Mouse (Mus musculus) hindbrain, embryonic 11.5 days (tissue): ENCODE results near the gene Acsbg1. TPM values are rescaled to one million over a fixed set of nuclear protein-coding genes. Genes with fewer than 3 reads are reported as not detected.
"Not testable (repeated sequence)": the region's sequence is repeated elsewhere in the genome, so short reads cannot be mapped to it uniquely, and the experiment has no call there.

ENCODE experiments used
- ATAC-seq: fragments of 200-750 bp; cut with Nextera tagmentation; 2 replicates; pipeline ENCODE4 v1.8.0; 2017; ENCODE audit warnings: mild to moderate bottlenecking, moderate TSS enrichment, moderate library complexity; ENCODE audit not compliant: low FRiP score
- DNase-seq: peaks from one replicate; pipeline ENCODE4 v3.0.0-alpha.2; 2015; ENCODE audit warnings: low spot score
- H3K27ac ChIP-seq: fragments of 300-500 bp; sonication (generic); 2 replicates; pipeline ENCODE4 v1.5.1; 2014; ENCODE audit warnings: mild to moderate bottlenecking, low read depth, low read length
- H3K27me3 ChIP-seq: fragments of 300-500 bp; sonication (generic); 2 replicates; pipeline ENCODE4 v1.6.1; 2014; ENCODE audit warnings: mild to moderate bottlenecking, low read length, moderate library complexity, mixed read lengths; ENCODE audit not compliant: control insufficient read depth, insufficient read depth
- H3K36me3 ChIP-seq: fragments of 300-500 bp; sonication (generic); 2 replicates; pipeline ENCODE4 v1.6.1; 2014; ENCODE audit warnings: mild to moderate bottlenecking, low read length, moderate library complexity, mixed read lengths; ENCODE audit not compliant: control insufficient read depth, insufficient read depth
- H3K4me1 ChIP-seq: fragments of 300-500 bp; sonication (generic); replicated peaks from 2 replicates; pipeline ENCODE4 v1.6.1; 2014; ENCODE audit warnings: low read length, mixed read lengths; ENCODE audit not compliant: control insufficient read depth, insufficient read depth
- H3K4me2 ChIP-seq: fragments of 300-500 bp; sonication (generic); replicated peaks from 2 replicates; pipeline ENCODE4 v1.6.1; 2014; ENCODE audit warnings: mild to moderate bottlenecking, low read depth, low read length
- H3K4me3 ChIP-seq: fragments of 300-500 bp; sonication (generic); 2 replicates; pipeline ENCODE4 v1.5.1; 2014; ENCODE audit warnings: low read depth, low read length
- H3K9ac ChIP-seq: fragments of 300-500 bp; sonication (generic); 2 replicates; pipeline ENCODE4 v1.6.1; 2014; ENCODE audit warnings: low read depth, low read length
- H3K9me3 ChIP-seq: fragments of 300-500 bp; sonication (generic); 2 replicates; pipeline ENCODE4 v1.6.1; 2016; ENCODE audit warnings: low read length; ENCODE audit not compliant: control insufficient read depth
- WGBS: fragments of 180-500 bp; shearing (Covaris S2); extraction: QIAGEN DNeasy Blood & Tissue Kit; methylation state at CpG from one replicate; pipeline ENCODE4 v1.1.7; 2014; 5-methylcytosine and 5-hydroxymethylcytosine counted together
- polyA plus RNA-seq: library from polyadenylated mRNA; unstranded; fragments of >200 nt; fragmentation: Nextera tagmentation; extraction: Ambion mirVana; gene quantifications from 2 replicates; pipeline ENCODE4 v1.2.1, GENCODE M21; 2014

Acsbg1 gene
- polyA plus RNA-seq, 1 experiment from 2014 or later, result 6.3 TPM

DNA sequence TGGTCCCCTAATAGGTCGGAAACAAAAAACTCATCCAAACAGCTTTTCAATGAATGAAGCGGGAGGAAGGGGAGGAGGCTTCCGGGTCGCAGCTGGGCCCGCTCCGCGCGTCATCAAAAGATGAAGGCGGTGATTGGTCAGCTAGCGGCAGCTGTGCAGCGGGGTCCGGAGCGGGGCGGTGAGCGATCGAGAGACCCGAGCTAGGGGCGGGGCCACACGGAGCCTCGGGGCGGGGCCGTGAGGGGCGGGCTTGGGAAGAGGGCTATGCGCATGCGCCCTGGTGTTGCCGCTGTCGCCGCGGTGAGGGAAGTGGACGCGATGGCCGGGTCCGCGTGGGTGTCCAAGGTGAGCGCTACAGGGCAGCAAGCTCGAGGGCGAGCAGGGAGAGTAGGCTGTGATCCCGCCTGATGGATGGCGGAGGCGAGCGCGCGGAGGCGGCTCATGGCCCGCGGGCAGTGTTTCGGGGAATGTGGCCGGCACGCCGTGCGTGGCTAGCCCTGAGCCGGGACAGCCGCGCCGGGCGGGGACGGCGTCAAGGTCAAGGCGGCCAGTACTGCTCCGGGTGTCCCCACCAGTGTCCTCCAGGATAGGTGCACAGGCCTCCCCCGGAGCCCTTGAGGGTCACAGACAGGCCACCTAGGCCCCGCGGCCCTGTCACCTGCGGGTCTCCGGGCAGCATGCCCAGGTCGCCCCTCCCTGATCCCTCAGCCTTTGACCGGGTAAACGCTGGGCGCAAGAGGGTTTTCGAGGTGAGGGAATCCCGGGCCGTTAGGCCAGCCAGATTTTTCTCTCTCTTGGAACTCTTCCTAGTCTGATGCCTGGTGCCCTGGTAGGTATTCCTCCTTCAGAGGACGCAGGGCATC, 75.2 kb downstream of the Acsbg1 start, which contains the start of gene Idh3a:
Gene Idh3a (plus strand): TSS at position 136 of the 863 bp plus-strand sequence.
- Histone ChIP-seq H3K4me2 (peak within 1 kb of the TSS; percentile 92), H3K27me3 (no peaks in the 10 kb centered on the region), H3K36me3 (no peaks in the 10 kb centered on the region), H3K9me3 (no peaks in the 10 kb centered on the region), H3K9ac (peak within 1 kb of the TSS; percentile 79), H3K27ac (no peak within 1 kb of the TSS), H3K4me3 (peak within 1 kb of the TSS; percentile 87), H3K4me1 (no peaks in the 10 kb centered on the region)
- under 1% methylated on average over 68 of the region's 73 CpGs for WGBS
- peak; percentile 99 for ATAC-seq
- DNase-seq, result peak; percentile 99

DNA sequence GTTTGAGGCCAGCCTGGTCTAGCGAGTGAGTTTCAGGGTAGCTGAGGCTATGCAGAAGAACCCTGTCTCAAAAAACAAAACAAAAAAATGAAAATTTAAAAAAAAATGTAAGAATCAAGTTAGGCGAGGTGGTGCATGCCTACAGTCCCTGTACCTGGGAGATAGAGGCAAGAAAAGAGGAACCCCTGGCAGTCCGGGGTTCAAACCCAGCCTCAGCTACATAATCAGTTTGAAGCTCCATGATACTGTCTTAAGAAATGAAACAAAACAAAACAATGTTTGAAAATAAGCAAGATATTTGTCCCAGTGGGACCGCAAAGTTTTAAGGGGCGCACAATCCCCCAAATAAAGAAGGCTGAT, 75.9 kb downstream of the Acsbg1 start:
- ATAC-seq, result peak; percentile 43; the same call in 1 of the 2 replicates
- H3K27ac ChIP-seq, result no peak overlapping the region
- no peaks in the 10 kb centered on the region for H3K4me1 ChIP-seq
- H3K9me3 ChIP-seq, result no peaks in the 10 kb centered on the region
- H3K27me3 ChIP-seq, result no peaks in the 10 kb centered on the region
- H3K9ac ChIP-seq, result no peak overlapping the region
- no peaks in the 10 kb centered on the region for H3K36me3 ChIP-seq
- peak overlapping the region; percentile 14; the same call in 1 of the 2 replicates for H3K4me2 ChIP-seq
- no peak for DNase-seq
- peak overlapping the region; percentile 87; the same call in 1 of the 2 replicates for H3K4me3 ChIP-seq
- WGBS, result 36% methylated on average over 5 of the region's 5 CpGs

DNA sequence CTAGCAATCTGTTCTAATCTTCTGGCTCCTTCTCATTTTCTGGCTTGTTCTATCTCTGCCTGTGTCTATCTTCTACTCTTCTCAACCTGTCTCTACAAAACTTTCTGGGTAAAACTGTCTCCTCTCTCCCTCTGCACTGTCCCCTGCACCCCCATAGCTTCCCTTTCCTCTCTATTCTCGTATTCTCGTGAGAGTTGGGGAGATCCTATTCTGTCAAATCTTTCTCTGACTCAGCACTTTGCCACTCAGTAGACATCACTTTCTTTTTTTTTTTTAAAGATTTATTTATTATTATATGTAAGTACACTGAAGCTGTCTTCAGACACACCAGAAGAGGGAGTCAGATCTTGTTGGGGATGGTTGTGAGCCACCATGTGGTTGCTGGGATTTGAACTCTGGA, 77.5 kb downstream of the Acsbg1 start:
- H3K27me3 ChIP-seq, H3K4me3 ChIP-seq, H3K9ac ChIP-seq, H3K36me3 ChIP-seq, H3K9me3 ChIP-seq, ATAC-seq, H3K4me2 ChIP-seq, H3K4me1 ChIP-seq, DNase-seq, H3K27ac ChIP-seq: not testable (repeated sequence)
- 78% methylated on average over 2 of the region's 2 CpGs for WGBS

DNA sequence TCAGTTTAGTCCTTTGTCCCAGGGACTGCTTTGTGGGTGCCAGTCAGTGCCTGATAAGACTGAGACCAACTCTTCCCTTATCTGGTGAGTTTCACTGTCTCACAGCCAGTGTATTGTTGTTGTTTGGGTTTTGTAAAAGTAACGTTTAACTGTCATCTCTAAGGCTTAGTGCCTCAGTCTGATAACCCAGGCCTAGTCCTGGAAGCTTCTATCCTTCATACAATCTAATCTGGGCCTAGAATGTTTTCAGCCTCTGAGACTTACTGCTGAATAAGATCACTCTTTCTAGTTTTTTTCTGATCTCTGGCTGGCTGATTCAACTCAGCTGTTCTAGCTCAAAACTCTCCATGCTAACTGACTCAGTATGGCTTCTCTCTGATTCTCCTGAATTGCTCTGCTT, 78.0 kb downstream of the Acsbg1 start:
- Histone ChIP-seq H3K9me3 (no peaks in the 10 kb centered on the region), H3K9ac (no peak overlapping the region), H3K4me2 (no peak overlapping the region), H3K4me3 (no peak overlapping the region), H3K27me3 (no peaks in the 10 kb centered on the region), H3K27ac (no peak overlapping the region), H3K36me3 (no peaks in the 10 kb centered on the region), H3K4me1 (no peaks in the 10 kb centered on the region)
- DNase-seq, result no peak
- WGBS, result 62% methylated on average over 1 of the region's 1 CpGs
- ATAC-seq, result no peak

DNA sequence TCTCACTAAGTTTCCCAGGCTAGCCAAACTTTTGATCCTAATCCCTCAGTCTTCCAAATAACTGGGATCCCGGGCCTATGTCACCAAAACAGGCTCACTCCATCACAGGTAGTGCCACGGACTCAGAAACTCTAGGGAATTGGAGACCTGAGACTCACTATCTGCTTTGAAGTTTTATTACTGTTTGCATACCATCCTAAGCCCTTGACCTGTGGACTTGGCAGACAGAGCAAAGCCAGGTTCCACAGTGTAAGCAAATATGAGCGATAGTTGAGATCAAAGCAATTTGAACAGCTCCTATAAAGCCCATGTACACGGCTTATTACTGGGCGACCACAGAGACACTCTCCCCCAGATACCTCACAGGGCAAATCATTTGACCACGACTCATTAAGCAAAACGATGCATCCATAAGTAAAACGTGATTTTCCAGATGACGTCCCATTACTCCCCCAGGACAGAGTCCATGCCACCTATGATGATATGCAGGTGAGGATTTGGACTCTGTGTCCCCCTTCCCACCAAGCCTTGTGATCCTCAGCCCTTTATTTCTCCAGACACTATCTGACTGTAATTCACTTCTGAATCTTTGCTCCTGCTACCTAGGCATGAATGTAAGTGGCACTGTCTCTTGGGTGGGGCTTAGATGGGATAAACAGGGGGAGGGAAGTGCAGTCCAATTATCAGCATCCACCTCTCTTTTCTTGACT, 90.4 kb downstream of the Acsbg1 start:
- Histone ChIP-seq H3K9ac (no peak overlapping the region), H3K4me2 (no peak overlapping the region), H3K4me3 (no peak overlapping the region), H3K9me3 (no peaks in the 10 kb centered on the region), H3K27ac (no peak overlapping the region), H3K4me1 (no peaks in the 10 kb centered on the region), H3K36me3 (no peaks in the 10 kb centered on the region), H3K27me3 (no peaks in the 10 kb centered on the region)
- no peak for ATAC-seq
- 84% methylated on average over 9 of the region's 9 CpGs for WGBS
- DNase-seq, result no peak

DNA sequence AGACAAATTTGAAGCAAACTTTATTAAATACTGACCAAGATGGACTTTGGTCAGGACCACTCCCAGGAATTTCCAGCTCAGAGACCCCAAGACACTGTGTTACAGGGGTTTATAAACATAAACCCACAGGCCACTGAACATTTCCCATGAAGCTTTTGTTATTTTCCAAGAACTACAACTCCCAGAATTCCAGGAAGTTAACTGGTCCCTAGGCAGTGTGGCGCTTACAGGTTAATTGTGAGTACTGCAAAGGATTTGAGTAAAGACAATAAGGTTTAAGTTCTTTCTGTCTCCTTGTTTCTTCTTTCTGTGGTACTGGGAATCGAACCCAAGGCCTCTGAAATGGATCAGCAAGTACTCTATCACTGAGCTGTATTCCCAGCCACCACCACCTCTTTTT, 92.9 kb downstream of the Acsbg1 start:
- ATAC-seq (no peak), DNase-seq (peak; percentile 23)
- Histone ChIP-seq H3K4me3 (no peak overlapping the region), H3K36me3 (no peaks in the 10 kb centered on the region), H3K9ac (no peak overlapping the region), H3K27ac (no peak overlapping the region), H3K4me2 (no peak overlapping the region), H3K27me3 (no peaks in the 10 kb centered on the region), H3K4me1 (no peaks in the 10 kb centered on the region), H3K9me3 (no peaks in the 10 kb centered on the region)
- WGBS, result 39% methylated on average over 2 of the region's 2 CpGs

DNA sequence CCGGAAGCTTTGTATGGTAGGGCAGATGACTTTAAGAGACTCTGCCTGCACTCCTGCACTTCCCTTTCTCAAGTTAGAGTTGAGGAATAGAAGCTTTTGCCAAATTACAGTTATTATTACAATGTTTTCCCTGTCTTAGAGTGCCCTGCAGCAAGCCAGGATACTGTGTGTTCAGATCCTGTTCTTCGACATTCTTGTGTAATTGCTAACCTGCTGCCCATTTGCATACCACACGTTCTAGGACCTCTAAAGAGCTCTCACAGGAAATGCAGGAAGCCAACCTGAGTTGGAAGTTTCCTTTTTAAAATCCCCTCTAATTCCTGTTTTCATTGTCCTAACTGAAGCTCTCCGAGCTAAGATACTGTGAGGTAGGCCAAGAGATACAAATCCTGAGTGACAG, 94.7 kb downstream of the Acsbg1 start:
- 66% methylated on average over 4 of the region's 4 CpGs for WGBS
- no peak overlapping the region for H3K4me2 ChIP-seq
- no peaks in the 10 kb centered on the region for H3K36me3 ChIP-seq
- DNase-seq, result no peak
- H3K9me3 ChIP-seq, result no peaks in the 10 kb centered on the region
- ATAC-seq, result no peak
- H3K9ac ChIP-seq, result no peak overlapping the region
- H3K27me3 ChIP-seq, result no peaks in the 10 kb centered on the region
- H3K4me1 ChIP-seq, result no peaks in the 10 kb centered on the region
- no peak overlapping the region for H3K4me3 ChIP-seq
- no peak overlapping the region for H3K27ac ChIP-seq

DNA sequence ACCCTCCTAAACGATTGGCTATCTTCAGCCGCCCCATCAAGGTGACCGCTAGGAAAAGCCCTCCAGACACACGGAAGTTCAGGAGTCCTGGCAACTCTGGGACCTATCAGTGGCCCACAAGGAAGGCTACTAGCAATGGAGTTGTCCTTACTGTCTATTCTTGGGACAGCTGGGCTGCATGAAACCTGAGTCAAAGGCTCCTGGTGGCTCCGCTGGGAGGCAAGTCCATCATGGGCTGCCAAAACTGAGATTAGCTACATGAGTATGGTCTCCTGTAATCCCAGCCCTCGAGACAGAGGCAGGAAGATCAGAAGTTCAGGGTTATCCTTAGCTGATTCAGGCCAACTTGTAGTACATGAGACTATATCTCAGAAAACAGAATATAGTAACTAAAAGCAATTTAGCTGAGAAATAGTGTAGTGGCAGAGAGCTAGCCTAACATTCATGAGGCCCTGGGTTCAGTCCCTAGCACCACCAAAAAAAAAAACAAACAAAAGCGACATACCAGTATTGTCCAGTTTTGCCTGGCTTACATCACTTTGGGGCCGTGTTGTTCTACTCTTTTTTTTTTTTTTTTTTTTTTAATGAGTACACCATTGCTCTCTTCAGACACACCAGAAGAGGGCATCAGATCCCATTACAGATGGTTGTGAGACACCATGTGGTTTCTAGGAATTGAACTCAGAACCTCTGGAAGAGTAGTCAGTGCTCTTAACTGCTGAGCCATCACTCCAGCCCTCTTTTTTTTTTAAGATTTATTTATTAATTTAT, 100.7 kb downstream of the Acsbg1 start:
- WGBS, result 84% methylated on average over 8 of the region's 8 CpGs
- H3K4me3 ChIP-seq, result no peak overlapping the region
- H3K9me3 ChIP-seq, result no peaks in the 10 kb centered on the region
- no peak for DNase-seq
- no peak for ATAC-seq
- no peaks in the 10 kb centered on the region for H3K27me3 ChIP-seq
- no peak overlapping the region for H3K9ac ChIP-seq
- H3K4me1 ChIP-seq, result no peaks in the 10 kb centered on the region
- no peak overlapping the region for H3K4me2 ChIP-seq
- H3K27ac ChIP-seq, result no peak overlapping the region
- H3K36me3 ChIP-seq, result no peaks in the 10 kb centered on the region
